Mouse (Mus musculus) large intestine, adult 2 months (tissue): ENCODE results near the gene Tmem119. TPM values are rescaled to one million over a fixed set of nuclear protein-coding genes. Genes with fewer than 3 reads are reported as not detected.

ENCODE experiments used
- DNase-seq: peaks from one replicate; pipeline ENCODE4 v3.0.0-alpha.2; 2012; ENCODE audit warnings: low read depth, low spot score
- WGBS: fragments of 180-500 bp; shearing (Covaris S2); methylation state at CpG from one replicate; pipeline ENCODE4 v1.1.7; 2018; 5-methylcytosine and 5-hydroxymethylcytosine counted together
- polyA plus RNA-seq: library from polyadenylated mRNA; depleted of rRNA; stranded (reverse); fragments of >200 nt; gene quantifications from 2 replicates; pipeline ENCODE4 v1.2.3, GENCODE M21; 2012; rRNA removed

Gene Tmem119
- polyA plus RNA-seq, 1 experiment: 14.5 TPM

GRCm38 (mm10) chr5:113772905-113773519 lies 27.3 kb downstream of the Tmem119 start:
- under 1% methylated on average over 38 of the region's 38 CpGs for WGBS
- DNase-seq: no peak

DNA sequence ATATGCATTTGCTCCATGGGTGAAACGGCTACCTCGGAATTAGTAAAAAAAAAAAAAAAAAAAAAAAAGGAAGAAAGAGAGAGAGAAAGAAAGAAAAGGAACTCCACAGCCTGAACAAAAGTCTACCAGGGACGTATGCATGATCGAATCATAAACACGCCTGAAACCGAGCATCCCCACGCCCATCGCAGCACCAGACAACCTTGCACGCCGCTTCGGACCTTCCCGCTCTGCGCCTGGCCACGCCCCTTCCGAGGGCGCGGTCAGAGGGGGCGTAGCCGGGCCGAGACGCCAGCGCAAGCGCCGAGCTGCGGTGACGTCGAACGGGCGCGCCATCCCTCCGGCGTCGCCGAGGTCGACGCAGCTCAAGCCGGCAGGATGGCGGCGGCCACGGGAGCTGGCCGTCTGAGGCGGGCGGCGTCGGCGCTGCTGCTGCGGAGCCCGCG lies 27.8 kb downstream of the Tmem119 start, which contains the start of the genes Sart3 and Iscu:
Sart3 (minus strand) TSS at position 61 of the 446 bp plus-strand sequence.
Iscu (plus strand) TSS at position 299 of the 446 bp plus-strand sequence.
- peak; percentile 80 for DNase-seq
- WGBS: under 1% methylated on average over 49 of the region's 49 CpGs

DNA sequence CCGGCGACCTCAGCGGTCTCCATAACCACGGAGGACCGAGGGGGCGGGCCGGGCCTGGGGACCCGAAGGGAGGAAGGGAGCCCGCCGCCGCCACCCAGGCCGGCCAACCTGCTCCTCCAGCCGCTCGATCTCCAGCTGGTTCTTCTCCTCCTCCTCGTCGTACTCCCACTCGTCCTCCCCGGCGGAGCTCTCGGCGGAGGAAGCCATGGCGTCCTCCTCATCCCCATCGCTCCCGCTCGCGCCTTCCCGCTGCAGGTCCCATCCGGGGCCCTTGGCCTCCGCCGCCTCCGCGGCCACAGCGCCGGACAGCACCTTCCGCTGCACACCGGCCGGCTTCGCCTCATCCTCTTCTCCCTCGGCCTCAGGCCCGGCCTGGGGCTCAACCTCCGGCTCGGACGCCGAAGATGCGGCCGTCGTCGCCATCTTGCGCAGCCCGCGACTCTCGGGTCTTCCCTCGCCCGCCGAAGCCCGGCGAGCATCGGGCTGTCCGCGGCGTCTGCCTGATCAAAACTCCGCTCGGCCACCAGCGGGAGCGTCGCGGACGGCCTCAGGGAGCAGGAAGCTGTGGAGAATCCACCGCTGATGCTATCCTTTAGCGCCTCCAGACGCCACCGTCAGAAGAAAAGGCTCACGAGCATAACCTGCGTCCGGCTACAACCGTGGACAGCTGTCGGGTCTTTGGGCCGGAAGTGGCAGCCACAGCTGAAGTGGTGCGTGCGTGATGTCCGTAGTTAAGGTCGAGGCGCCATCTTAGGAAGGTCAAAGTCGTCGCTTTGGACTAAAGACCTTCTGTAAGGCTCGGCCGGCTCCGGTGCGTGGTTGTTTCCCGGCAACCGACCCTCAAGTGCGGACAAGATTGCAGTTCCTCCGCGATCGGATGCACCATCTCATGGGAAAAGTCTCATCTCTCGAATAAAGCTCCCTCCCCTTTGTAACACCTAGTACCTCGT lies 28.8 kb downstream of the Tmem119 start:
- peak; percentile 60 for DNase-seq
- WGBS: under 1% methylated on average over 95 of the region's 97 CpGs

DNA sequence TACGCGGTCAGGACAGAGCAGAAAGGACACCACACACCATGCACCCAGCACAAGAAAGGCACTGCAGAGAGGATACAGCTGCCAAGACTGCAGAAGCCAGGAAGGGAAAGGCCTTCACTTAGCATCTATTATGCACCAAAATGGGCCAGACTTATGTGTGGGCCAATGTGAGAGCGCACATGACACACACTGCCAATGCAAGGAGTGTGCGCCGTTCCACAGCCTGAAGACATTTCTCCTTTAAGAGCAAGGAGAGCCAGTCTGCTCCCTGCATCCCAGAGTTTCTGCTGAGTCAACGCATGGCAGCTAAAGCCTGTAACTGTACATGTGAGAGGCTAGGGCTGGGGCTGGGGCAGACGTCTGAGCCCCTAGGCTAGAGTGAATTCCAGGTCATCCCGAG lies 31.5 kb downstream of the Tmem119 start:
- no peak for DNase-seq
- 90% methylated on average over 8 of the region's 8 CpGs for WGBS

DNA sequence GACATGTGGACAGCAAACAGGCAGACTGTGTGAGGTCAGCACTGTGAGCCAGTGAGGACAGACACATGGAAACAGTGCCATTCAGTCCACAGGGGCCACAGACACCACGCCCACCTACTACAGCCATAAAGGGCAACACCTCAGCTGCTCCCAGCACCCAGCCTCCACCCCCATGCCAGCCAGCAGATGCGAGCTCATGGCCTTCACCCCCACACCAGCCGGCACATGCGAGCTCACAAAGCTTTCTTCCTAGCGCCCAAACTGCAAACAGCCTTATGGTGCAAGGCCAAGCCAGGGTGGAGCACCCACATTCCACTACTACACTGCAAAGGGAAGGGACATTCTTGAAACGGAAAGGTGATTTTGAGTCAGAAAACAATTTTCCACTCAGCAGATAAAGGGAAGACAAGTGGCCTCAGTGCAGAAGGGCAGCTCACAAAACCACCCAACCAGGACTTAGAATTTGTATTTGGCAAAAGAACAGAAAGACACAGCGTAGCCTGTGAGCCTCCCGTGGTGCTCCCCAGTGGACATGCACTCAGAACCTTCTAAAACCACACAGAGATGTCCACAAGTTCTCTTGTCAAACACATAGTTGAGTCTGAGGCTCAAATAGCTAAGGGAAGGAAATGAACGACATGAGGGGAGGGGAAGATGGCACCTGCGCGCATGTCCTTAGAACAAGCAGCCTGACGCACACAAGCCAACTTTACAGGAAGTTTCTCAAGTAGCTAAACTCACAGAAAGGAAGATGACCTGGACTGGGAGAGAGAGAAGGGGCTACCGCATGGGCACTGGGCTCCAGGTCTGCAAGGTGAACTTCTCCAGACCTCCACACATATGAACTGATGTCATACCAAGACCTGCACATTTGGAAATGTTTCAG lies 34.4 kb downstream of the Tmem119 start:
- WGBS: 61% methylated on average over 13 of the region's 13 CpGs
- DNase-seq: no peak

GRCm38 (mm10) chr5:113764426-113764825 lies 35.9 kb downstream of the Tmem119 start:
- no peak for DNase-seq
- 81% methylated on average over 7 of the region's 7 CpGs for WGBS

GRCm38 (mm10) chr5:113761585-113761984 lies 38.7 kb downstream of the Tmem119 start:
- no peak for DNase-seq
- 90% methylated on average over 2 of the region's 2 CpGs for WGBS

DNA sequence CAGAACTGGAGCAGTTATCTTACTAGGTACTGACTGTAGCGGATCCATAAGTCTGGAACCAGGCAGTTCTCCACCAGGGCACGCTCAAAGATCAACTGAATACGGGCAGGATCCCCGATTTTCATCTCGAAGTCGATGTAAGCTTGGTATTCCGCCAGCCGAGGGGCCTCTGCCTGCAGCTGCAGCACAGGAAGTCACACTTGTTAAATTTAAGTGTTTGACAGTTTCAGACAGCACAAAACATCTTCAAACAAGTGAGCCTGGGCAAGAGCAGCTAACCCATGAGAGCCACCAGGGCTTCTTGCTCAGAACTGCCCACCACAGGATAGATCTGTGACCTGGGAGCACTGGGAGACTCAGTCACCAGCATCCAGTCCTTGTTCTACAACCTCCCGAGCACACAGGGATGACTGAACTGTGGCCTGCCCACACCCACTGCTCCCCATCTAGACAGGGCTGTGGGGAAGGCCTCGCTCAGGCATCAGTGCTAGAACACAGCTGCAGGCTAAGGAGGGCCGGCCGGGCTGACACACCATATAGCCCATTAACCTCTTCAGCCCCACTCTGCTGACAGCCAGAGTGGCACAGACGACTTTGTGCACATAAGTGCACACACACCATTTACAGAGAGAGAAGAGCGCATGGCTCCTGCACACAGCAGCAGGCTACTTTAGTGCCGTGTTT lies 44.8 kb downstream of the Tmem119 start:
- DNase-seq: no peak
- WGBS: 83% methylated on average over 15 of the region's 15 CpGs

DNA sequence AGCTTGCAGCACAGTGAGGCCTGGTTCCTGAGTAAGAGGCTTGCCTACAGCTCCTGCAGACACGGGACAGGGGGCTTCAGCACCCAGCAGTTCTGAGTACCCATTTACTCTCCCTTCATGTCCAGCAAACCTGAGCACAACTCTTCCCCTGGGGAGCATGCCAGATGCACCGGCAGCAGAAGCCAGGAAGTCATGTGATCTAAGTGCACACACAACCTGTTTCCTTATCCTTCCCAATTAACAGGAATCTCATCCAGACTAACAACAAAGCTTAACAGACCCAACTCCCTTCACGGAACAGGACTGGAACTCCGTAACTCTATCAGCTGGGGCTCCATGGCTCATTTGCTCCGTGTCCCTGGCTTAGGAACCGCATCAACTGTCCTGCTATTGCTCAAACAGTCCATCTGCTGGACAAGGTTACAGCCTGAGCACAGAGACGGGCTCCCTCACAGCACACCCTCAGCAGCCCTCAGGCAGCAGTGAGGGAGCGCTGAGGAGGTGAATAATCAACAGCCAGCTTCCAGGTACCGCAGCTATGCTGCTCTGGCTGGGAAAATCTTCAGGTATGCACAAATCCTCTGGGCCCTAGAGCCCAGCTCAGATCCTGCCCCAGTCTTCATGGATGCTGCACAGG lies 48.7 kb downstream of the Tmem119 start:
- WGBS: 84% methylated on average over 9 of the region's 9 CpGs
- no peak for DNase-seq

- WGBS: 95% methylated on average over 13 of the region's 13 CpGs
- DNase-seq: no peak
Measured at GRCm38 (mm10) chr5:113748556-113749331, 51.6 kb downstream of the Tmem119 start.

GRCm38 (mm10) chr5:113747629-113748028 lies 52.7 kb downstream of the Tmem119 start:
- DNase-seq: no peak
- 97% methylated on average over 5 of the region's 5 CpGs for WGBS

Other genes with a start within 250 kb of the Tmem119 start
- 5.4 and 12.1 TPM in 2 replicates for gene Cmklr1, start 150.1 kb downstream of the Tmem119 start, polyA plus RNA-seq
- not detected in 2 replicates for gene 1700069L16Rik, start 75.7 kb downstream of the Tmem119 start, polyA plus RNA-seq
- gene Ficd, start 64.7 kb downstream of the Tmem119 start, polyA plus RNA-seq: 4.3 and 5.8 TPM in 2 replicates
- 14.6 and 20.7 TPM in 2 replicates for gene Sart3, start 28.0 kb downstream of the Tmem119 start, polyA plus RNA-seq
- gene Iscu, start 27.8 kb downstream of the Tmem119 start, polyA plus RNA-seq: 79.0 and 86.3 TPM in 2 replicates
- gene Selplg, start 32.1 kb upstream of the Tmem119 start, polyA plus RNA-seq: 32.2 and 38.6 TPM in 2 replicates
- 130 and 171 TPM in 2 replicates for gene Coro1c, start 108.2 kb upstream of the Tmem119 start, polyA plus RNA-seq
- 7.4 and 12.1 TPM in 2 replicates for gene Ssh1, start 193.4 kb upstream of the Tmem119 start, polyA plus RNA-seq
- gene Dao, start 203.2 kb upstream of the Tmem119 start, polyA plus RNA-seq: 4.1 and 12.5 TPM in 2 replicates